Mouse (Mus musculus) cerebellum, adult 2 months (tissue): Measurements from ENCODE around the gene Sesn1.

Experiments used
- CTCF ChIP-seq: fragments of 200-500 bp; IDR thresholded peaks from 2 replicates; pipeline ENCODE4 v1.5.1; 2011; ENCODE audit warnings: low read depth, mild to moderate bottlenecking, control low read depth, low read length, moderate library complexity, borderline replicate concordance; ENCODE audit not compliant: insufficient read depth
- POLR2A ChIP-seq: fragments of 200-500 bp; IDR thresholded peaks from 2 replicates; pipeline ENCODE4 v1.6.1; 2011; ENCODE audit warnings: low read length, control low read depth, borderline replicate concordance; ENCODE audit not compliant: insufficient read depth

DNA sequence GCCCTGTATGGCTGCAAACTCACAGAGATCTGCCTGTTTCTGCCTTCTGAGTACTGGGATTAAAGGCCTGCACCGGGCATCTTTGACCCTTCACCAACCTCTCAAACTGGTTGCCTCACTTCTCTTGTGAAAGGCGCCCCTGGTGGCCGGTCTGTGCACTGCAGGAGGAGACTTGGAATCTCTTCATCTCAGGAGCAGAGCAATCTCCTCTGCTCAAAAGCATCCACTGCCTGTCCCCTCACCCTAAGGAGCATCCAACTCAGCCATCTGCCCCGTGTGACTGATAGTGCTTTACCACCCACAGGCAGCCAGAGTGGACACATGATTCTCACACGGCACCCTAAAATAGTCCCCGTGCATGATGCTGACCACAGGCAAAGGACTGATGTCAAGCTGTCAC, 123.8 kb downstream of the Sesn1 start:
- TF ChIP-seq CTCF (peak; percentile 63), POLR2A (no peak)
